Mouse (Mus musculus) embryonic fibroblast, embryonic 13.5 days (primary cell): ENCODE results near the gene Rac2. TPM values are rescaled to one million over a fixed set of nuclear protein-coding genes. Genes with fewer than 3 reads are reported as not detected.

ENCODE experiments used
- H3K27ac ChIP-seq: 2 replicates; pipeline ENCODE4 v1.5.1; 2012; ENCODE audit warnings: low read length, control low read depth, inconsistent platforms; ENCODE audit not compliant: insufficient read depth
- H3K4me1 ChIP-seq: 2 replicates; pipeline ENCODE4 v1.6.1; 2011; ENCODE audit warnings: low read length; ENCODE audit not compliant: control insufficient read depth, insufficient read depth
- H3K4me3 ChIP-seq: 2 replicates; pipeline ENCODE4 v1.5.1; 2011; ENCODE audit warnings: mild to moderate bottlenecking, control low read depth, low read length; ENCODE audit not compliant: insufficient read depth
- CTCF ChIP-seq: IDR thresholded peaks from 2 replicates; pipeline ENCODE4 v1.5.1; 2011; ENCODE audit warnings: mild to moderate bottlenecking, control low read depth, low read length, moderate library complexity, borderline replicate concordance; ENCODE audit not compliant: insufficient read depth
- POLR2A ChIP-seq: IDR thresholded peaks from 2 replicates; pipeline ENCODE4 v1.6.1; 2011; ENCODE audit warnings: low read depth, mild to moderate bottlenecking, control low read depth, low read length, moderate library complexity
- polyA plus RNA-seq: library from polyadenylated mRNA; stranded (reverse); fragments of >200 nt; gene quantifications from 2 replicates; pipeline ENCODE4 v1.2.4, GENCODE M21; 2011; ENCODE audit warnings: low read depth; ENCODE audit not compliant: missing spikeins, insufficient read length

Gene Rac2
- polyA plus RNA-seq, 1 experiment = 2.2 TPM

DNA sequence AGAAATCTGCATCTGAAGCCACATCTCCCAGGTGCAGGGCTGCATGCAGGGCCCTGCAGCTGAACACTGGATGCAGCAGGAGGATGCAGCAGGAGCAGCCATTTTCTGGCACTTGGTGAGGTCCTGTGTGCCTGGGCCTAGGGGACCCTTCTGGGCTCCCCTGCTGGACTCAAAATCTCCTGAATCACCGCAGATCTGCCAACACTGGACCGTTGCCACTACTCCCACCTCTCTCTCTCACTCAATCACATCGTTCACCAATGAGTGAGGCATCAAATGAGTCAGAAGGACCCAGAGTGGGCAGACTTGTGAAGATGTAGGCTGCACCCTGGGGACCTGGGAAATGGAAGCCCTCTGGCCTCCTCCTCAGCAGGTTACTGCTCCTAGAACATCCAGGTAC, 31.5 kb downstream of the Rac2 start:
- no peak overlapping the region for H3K27ac ChIP-seq
- H3K4me3 ChIP-seq = no peak overlapping the region
- TF ChIP-seq POLR2A = no peak
- TF ChIP-seq CTCF = no peak
- no peaks in the 10 kb centered on the region for H3K4me1 ChIP-seq

DNA sequence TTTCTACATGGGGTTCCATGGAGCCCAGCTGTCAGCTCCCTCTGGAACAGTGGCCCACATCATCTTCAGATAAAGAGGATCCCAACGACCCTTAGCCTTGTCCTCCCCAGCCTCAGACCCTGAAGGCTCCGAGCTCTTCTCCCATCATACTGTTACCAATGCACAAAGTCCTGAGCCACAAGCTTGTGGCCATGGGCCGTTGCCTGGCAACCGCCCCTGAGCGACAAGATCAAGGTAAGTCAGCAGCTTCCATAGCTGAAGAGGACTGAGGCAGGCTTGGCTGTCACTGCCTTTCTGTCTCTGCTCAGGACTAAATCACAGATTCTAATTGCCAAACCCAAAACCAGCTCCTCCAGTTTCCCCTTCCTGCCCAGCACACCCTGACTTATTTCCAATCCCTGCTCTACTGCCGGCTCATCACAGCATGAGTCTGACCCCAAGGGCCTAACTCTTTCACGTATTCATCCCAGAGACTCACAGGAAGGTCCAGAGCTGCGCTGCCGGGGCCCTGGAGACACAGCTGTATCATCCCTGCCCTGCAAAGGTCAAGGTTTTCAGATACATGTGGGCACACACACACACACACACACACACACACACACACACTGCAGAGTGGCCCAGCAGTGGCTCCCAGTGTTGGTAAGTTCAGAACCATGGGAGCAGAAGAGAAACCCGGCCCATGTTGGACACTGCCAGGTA, 36.7 kb downstream of the Rac2 start:
- Histone ChIP-seq H3K4me3 (no peak overlapping the region), H3K4me1 (no peaks in the 10 kb centered on the region), H3K27ac (no peak overlapping the region)
- TF ChIP-seq POLR2A (no peak), CTCF (no peak)

GRCm38 (mm10) chr15:78533346-78533835, 39.2 kb downstream of the Rac2 start:
- TF ChIP-seq CTCF (no peak), POLR2A (no peak)
- Histone ChIP-seq H3K4me1 (peaks cover 3% of the 10 kb centered on the region; the same call in 1 of the 2 replicates), H3K4me3 (no peak overlapping the region), H3K27ac (no peak overlapping the region)

GRCm38 (mm10) chr15:78532566-78533345, 39.8 kb downstream of the Rac2 start:
- H3K4me3 ChIP-seq = no peak overlapping the region
- TF ChIP-seq POLR2A (no peak), CTCF (no peak)
- peaks cover 3% of the 10 kb centered on the region; the same call in 1 of the 2 replicates for H3K4me1 ChIP-seq
- no peak overlapping the region for H3K27ac ChIP-seq

- TF ChIP-seq POLR2A (peak; percentile 45), CTCF (peak; percentile 88)
- peaks cover 3% of the 10 kb centered on the region; the same call in 1 of the 2 replicates for H3K4me1 ChIP-seq
- peak overlapping the region; percentile 90 for H3K27ac ChIP-seq
- H3K4me3 ChIP-seq = no peak overlapping the region
These were observed 40.6 kb downstream of the Rac2 start for GRCm38 (mm10) chr15:78531901-78532469.

GRCm38 (mm10) chr15:78531451-78531720, 41.2 kb downstream of the Rac2 start:
- TF ChIP-seq POLR2A = no peak
- no peak for TF ChIP-seq CTCF
- Histone ChIP-seq H3K27ac (peak overlapping the region; percentile 90), H3K4me3 (no peak overlapping the region), H3K4me1 (peaks cover 3% of the 10 kb centered on the region; the same call in 1 of the 2 replicates)

- Histone ChIP-seq H3K4me1 (peaks cover 3% of the 10 kb centered on the region; the same call in 1 of the 2 replicates), H3K4me3 (no peak within 1 kb of the TSS), H3K27ac (peak within 1 kb of the TSS; percentile 90)
- TF ChIP-seq POLR2A (peak; percentile 51; the same call in 1 of the 2 replicates), CTCF (no peak)
These were observed 41.7 kb downstream of the Rac2 start, which contains the start of gene C1qtnf6 for GRCm38 (mm10) chr15:78530671-78531450. Gene C1qtnf6, minus strand, starts transcription at chr15:78531416.

- H3K4me1 ChIP-seq = peaks cover 3% of the 10 kb centered on the region; the same call in 1 of the 2 replicates
- TF ChIP-seq POLR2A = no peak
- no peak for TF ChIP-seq CTCF
- H3K27ac ChIP-seq = peak overlapping the region; percentile 90
- H3K4me3 ChIP-seq = no peak overlapping the region
These were observed 42.4 kb downstream of the Rac2 start for GRCm38 (mm10) chr15:78530141-78530540.

DNA sequence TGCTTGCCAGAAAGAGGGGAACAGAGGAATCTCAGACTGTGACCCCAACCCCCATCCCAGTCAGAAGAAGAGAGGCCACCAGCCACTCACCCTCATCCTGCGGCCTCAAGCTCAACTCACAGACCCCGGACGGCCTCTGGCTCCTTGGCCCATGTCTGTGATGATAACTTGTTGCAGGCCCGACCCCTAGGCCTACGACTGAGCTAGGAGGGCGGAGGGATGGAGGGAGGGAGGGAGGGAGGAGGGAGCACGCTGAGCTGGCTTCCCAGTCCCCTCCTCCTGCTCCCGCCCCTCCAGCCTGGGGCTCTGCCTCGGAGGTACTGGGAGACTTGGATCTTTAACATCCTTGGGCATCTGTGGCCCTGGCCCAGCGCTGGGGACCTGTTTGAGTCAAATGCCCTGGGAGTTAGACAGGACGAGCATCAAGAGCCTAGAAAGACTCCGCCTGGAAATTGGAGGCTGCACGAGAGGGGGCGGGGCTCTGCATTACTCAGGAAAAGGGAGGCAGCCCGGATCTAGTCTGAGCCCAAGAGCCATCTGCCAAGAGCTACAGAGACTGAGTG, 43.1 kb downstream of the Rac2 start:
- H3K27ac ChIP-seq = peak overlapping the region; percentile 90
- TF ChIP-seq CTCF = no peak
- peak; percentile 98 for TF ChIP-seq POLR2A

More for the DNA sequence above, 43.1 kb downstream of the Rac2 start:
- peaks cover 3% of the 10 kb centered on the region; the same call in 1 of the 2 replicates for H3K4me1 ChIP-seq
- peak overlapping the region; percentile 55 for H3K4me3 ChIP-seq
